Mouse (Mus musculus) right cerebral cortex, postnatal 4 days (tissue): ENCODE results near the gene Iqcf5.

Source experiments
- DNase-seq: peaks from one replicate; pipeline ENCODE4 v3.0.0-alpha.2; 2022

The Iqcf5 gene

GRCm38 (mm10) chr9:106514273-106514672 is at the start of gene Iqcf5:
Gene Iqcf5 (plus strand): TSS chr9:106514573.
- no peak for DNase-seq

DNA sequence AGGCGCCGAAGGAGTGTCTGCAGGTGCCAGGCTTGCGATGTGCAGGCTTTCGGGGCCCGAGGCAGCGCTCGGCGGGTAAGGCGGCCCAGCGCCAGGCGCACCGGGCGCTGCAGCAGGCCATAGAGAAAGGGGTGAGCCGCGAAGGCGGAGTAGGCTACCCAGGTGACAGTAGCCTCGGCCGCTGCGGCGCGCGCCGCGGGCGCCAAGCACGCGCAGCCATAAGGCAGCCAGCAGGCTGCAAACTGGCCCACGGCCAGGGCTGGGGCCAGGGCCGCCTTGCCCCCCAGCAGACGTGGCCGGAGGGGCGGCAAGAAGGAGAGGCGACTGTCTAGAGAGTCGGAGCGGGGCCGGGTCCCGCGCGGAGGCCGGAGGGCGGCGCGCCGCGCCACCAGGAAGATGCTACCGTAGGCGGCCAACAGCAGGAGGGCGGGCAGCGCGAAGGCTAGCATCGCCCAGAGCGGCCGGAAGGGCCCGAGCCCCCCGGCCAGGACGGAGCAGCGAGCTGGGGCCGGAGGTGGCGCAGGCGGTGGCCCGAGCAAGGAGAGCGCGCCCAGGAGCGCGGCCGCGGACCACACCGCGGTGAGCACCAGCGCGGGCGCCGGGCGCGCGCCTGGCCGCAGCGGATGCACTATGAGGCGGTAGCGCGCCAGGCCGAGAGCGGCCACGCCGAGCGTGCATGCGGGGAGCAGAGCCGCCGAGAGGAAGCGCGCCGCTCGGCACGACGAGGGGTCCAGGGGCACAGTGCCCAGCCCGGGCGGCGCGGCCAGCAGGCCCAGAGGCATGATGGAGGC is 49.4 kb upstream of the Iqcf5 start:
- DNase-seq, result peak; percentile 79

DNA sequence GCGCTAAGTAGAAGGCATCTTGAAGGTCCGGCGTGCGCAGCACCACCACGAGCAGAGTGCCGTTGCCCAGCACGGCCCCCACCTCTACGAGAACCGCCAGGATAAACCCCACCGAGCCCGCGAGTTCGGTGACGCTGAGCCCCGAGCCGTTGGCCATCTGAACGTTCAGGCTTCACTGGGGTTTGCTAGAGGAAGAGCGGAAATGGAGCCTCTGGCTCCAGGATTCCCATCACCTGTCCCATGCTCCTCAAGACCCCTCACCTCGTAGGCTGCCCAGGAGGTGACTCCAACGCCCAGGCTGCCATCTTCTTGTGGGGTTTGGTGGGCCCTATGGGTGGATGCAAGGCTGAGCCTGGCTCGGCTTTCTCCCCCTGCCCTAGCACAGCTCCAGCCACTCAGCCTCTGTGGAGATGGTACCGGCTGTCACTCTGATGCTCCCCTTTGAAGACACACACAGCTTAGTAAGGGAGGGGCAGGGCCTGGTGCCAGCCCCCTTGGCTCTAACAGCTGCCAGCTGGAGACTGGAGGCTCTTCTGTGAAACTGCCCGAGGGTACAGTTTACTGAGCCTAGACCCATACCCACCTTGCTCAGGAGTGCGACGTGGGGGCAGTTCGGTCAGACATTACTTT is 48.7 kb upstream of the Iqcf5 start, which contains the start of gene Gpr62:
Gpr62 (minus strand) TSS at position 368 of the 630 bp plus-strand sequence.
- DNase-seq, result no peak

GRCm38 (mm10) chr9:106466721-106467120 is 47.7 kb upstream of the Iqcf5 start:
- no peak for DNase-seq

GRCm38 (mm10) chr9:106467746-106468145 is 46.6 kb upstream of the Iqcf5 start:
- DNase-seq, result no peak

DNA sequence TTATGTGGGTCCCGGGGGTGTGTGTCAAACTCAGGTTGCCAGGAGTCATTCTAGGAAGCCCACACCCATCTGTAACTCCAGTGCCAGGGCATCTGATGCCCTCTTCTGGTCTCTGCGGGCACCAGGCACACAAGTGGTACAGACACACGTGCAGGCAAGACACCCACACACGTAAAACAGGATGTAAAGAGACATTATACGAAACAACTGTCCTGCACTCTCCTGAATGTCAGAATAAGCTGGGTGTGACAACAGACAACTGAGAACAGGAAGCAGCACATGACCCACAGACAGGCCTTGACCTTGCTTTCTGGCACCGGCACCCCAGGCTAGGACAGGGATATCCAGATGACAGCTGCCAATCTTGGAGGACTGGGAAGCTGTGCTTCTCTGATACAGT is 45.1 kb upstream of the Iqcf5 start:
- DNase-seq, result no peak

GRCm38 (mm10) chr9:106469776-106470175 is 44.6 kb upstream of the Iqcf5 start:
- no peak for DNase-seq

GRCm38 (mm10) chr9:106470991-106471750 is 43.2 kb upstream of the Iqcf5 start:
- peak; percentile 2 for DNase-seq

DNA sequence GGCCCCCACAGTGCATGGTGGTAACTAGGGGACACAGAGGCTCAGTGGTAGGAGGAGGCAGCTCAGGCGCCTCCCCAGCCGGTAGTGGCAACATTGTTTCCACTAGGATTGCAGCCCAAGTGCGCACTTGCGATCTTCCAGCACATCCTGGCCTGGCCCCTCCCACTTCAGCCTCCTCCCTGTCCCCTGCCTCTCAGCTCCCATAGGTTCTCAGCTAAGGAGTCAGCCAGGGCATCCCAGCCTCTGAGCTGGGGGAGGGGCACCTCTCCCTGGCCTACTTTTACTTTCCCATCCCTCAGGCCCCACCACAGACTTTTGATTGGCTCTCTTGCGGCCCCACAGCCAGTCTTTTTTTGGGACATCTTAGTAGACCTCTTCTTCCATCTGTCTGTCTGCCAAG is 42.5 kb upstream of the Iqcf5 start:
- peak; percentile 25 for DNase-seq

DNA sequence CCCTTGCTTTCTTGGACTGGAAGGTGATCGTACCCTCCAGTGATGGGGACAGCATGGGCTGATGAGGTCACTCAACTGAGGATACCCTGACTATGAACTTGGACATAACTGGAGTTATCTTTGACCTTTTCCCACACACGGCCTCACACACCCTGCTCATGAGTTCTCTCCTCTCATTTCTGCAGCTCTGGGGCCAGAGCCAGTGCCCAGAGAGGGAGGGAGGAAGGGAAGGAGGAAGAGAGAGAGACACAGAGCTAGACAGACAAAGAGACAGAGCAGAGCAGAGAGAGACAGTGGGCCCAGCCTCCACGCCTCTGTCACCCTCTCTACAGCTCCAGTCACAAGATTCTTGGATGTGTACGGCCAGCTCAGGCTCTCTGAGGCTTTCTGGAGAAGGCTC is 42.1 kb upstream of the Iqcf5 start:
- peak; percentile 0 for DNase-seq

DNA sequence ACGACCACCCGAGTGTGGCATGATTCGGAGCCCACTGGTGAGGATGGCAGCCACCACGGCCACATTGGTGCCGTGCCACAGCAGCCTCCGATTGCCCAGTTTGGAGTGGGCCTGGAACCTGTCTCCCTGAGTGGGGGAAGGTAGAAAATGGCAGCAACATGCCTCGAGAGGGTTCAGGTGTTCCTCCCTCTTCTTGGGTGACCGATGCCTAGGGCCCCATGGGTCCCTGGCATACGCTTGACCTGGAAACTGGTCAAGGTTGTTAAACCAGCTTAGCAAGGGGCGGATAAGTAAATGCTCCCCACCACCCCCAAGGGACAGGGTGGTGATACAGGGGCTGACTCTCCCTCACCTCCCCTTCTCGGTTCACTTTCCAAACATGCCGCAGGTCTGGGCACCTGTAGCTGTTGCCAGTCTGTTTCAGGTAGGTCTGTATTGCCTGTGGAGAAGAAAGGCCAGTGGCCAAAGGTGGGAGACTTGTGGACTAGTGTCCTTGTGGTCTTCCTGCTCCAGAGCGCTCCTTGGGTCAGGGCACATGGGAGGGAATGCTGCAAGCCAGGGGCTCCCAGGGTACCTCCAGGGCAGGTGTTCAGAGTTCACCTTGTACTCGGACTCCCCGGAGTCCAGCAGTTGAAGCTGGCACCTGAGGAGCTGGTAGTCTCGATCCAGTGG is 41.2 kb upstream of the Iqcf5 start:
- peak; percentile 2 for DNase-seq

DNA sequence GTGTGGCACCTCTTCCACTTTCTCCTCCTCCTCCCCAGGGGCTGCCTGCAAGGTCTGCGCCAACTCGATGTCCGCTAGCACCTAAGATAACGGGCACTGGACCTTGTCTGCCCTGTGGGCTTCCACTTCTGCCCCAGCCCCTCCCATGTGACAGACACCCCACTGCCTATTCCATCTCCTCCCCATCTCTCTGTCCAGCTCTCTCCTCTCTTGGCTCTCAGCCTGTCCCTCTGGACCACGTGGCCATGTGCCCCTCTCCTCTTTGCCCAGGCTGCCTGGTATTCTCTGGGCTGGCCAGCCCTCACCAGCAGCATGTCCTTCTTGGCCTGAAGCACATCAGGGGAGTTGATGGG is 40.6 kb upstream of the Iqcf5 start:
- peak; percentile 3 for DNase-seq

GRCm38 (mm10) chr9:106474456-106474855 is 39.9 kb upstream of the Iqcf5 start:
- DNase-seq, result peak; percentile 61

GRCm38 (mm10) chr9:106475046-106475445 is 39.3 kb upstream of the Iqcf5 start:
- peak; percentile 9 for DNase-seq

GRCm38 (mm10) chr9:106475663-106476001 is 38.7 kb upstream of the Iqcf5 start, which contains the start of gene Rrp9:
Gene Rrp9 (plus strand): TSS chr9:106475963.
- peak; percentile 3 for DNase-seq

GRCm38 (mm10) chr9:106476002-106476923 is 38.1 kb upstream of the Iqcf5 start:
- peak; percentile 11 for DNase-seq

- DNase-seq, result peak; percentile 95
Observed at GRCm38 (mm10) chr9:106476924-106477484, 37.4 kb upstream of the Iqcf5 start, which contains the start of gene Parp3. Gene Parp3 (minus strand): TSS chr9:106476949.

DNA sequence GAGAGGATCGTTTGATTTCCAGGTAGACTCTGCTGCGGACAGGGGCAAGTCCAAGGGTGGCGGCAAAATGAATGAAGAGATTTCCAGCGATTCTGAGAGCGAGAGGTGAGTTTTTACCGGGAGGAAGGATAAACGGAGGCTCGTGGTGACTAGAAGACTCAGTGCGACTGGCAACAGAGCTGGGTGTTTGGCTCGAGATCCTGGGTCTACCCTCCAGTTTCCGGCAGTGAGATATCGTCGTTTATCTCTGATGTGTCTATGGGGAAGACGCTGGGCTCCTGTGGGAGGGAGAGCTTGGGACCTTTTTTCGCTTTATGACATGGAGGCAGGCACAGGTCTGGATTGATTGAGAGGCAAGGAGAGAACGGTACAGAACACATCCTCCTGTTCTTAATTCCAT is 36.7 kb upstream of the Iqcf5 start:
- DNase-seq, result peak; percentile 3

DNA sequence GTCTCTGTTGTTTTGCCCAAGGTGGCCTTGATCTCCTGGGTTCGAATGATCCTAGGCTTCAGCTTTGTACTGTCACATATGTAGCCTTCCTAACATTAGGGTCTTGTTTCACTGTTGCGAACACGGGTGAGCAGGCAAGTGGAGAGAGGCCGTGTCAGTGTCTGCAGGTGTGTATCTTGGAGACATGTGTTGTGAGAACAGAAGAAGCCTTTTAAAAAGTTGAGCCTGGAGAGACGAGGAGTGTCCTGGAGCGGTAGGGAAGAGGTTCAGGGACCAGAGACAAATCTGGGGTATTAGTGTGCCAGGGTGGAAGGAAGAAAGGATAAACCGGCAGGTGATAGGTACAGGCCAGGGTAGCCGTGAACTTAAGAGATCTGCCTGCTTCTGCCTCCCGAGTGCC is 36.3 kb upstream of the Iqcf5 start:
- no peak for DNase-seq

GRCm38 (mm10) chr9:106480541-106480940 is 33.8 kb upstream of the Iqcf5 start:
- no peak for DNase-seq

GRCm38 (mm10) chr9:106481075-106481474 is 33.3 kb upstream of the Iqcf5 start:
- no peak for DNase-seq

GRCm38 (mm10) chr9:106481676-106482075 is 32.7 kb upstream of the Iqcf5 start:
- DNase-seq, result no peak
